20 mouse cellular contexts compared by ENCODE assay signal in the genomic region with DNA sequence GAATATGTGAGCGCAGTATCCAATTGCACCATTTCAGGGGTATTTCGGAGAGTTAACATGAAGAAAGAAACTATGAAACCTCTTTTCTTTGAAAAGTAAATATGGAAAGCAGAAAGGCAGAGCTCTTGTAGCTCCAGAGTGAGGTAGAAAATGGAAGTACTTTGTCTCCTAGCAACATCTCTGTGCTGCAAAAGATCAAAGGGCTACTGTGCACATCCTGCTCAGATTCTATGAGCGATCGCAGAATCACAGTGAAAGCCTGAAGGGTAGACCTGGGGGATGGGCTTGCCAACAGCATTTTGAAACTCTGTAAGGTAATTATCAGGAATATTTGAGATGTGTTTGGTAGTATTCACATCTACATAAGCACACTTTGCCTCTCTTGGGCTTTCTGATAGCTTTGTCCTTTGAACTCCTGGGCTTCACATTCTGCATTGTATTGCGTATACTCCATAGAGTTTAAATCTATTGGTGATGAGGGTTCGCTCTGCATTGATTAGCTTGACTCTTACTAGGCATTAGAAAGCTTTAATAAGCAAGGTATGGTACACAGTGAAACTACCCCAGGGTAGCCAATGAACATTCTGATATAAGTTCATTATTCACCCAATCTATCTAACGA.
DNase-seq lines count a peak whose midpoint lies in the region; ATAC-seq and TF ChIP-seq lines count a peak whose summit lies in the region.
"Had no signal": no experiment of that assay in that cellular context is flagged by ENCODE, and none has a peak within 500 bp of the region (broad histone marks: within the 10 kb centered on the region; RNA-seq: fewer than 3 reads in every experiment).

No protein-coding gene starts in this region.

- H3K9me3 ChIP-seq in forebrain, embryonic 11.5 days (ENCODE audit: control insufficient read depth, low read length) = no peaks in the 10 kb centered on the region; the same call in 1 of the 2 replicates
- H3K9me3 ChIP-seq in forebrain, embryonic 10.5 days = peaks cover 8% of the 10 kb centered on the region
- H3K9me3 ChIP-seq in midbrain, embryonic 11.5 days (ENCODE audit: control insufficient read depth, low read length) = no peaks in the 10 kb centered on the region; the same call in 1 of the 2 replicates
- peaks cover 11% of the 10 kb centered on the region; the same call in 1 of the 2 replicates for H3K9me3 ChIP-seq in midbrain, embryonic 10.5 days (replicated peaks)
- H3K9me3 ChIP-seq in midbrain, embryonic 12.5 days = peaks cover 10% of the 10 kb centered on the region; the same call in 1 of the 2 replicates
- no peaks in the 10 kb centered on the region for H3K9me3 ChIP-seq in stomach, postnatal 0 days (ENCODE audit: control insufficient read depth, low read length)

- no peak for TF ChIP-seq EP300 in stomach, postnatal 0 days (optimal IDR thresholded peaks at IDR 0.05)

- H3K27me3 ChIP-seq in forebrain, embryonic 11.5 days (ENCODE audit: control insufficient read depth, insufficient read depth, low read length) = no peaks in the 10 kb centered on the region
- no peaks in the 10 kb centered on the region for H3K27me3 ChIP-seq in forebrain, embryonic 10.5 days (ENCODE audit: poor library complexity, severe bottlenecking)
- H3K27me3 ChIP-seq in midbrain, embryonic 11.5 days (ENCODE audit: control insufficient read depth, insufficient read depth, low read length) = no peaks in the 10 kb centered on the region
- no peaks in the 10 kb centered on the region for H3K27me3 ChIP-seq in midbrain, embryonic 10.5 days (ENCODE audit: low read depth, poor library complexity, severe bottlenecking)
- H3K27me3 ChIP-seq in midbrain, embryonic 12.5 days = no peaks in the 10 kb centered on the region
- no peaks in the 10 kb centered on the region for H3K27me3 ChIP-seq in stomach, postnatal 0 days (ENCODE audit: control insufficient read depth, insufficient read depth, low read length)
- H3K27me3 ChIP-seq: CH12.LX; heart, embryonic 12.5 days; hindbrain, embryonic 12.5 days had no signal

- H3K27ac ChIP-seq in forebrain, embryonic 11.5 days (ENCODE audit: low read depth, low read length) = no peak overlapping the region
- H3K27ac ChIP-seq in forebrain, embryonic 10.5 days = no peak overlapping the region
- no peak overlapping the region for H3K27ac ChIP-seq in midbrain, embryonic 11.5 days (ENCODE audit: low read depth, low read length)
- H3K27ac ChIP-seq in midbrain, embryonic 10.5 days (replicated peaks) = no peak overlapping the region
- H3K27ac ChIP-seq in midbrain, embryonic 12.5 days (replicated peaks) = no peak overlapping the region
- no peak overlapping the region for H3K27ac ChIP-seq in stomach, postnatal 0 days (replicated peaks)
- H3K27ac ChIP-seq: hindbrain, embryonic 12.5 days had no signal

- H3K9ac ChIP-seq in forebrain, embryonic 11.5 days (ENCODE audit: low read length) = no peak overlapping the region
- no peak overlapping the region for H3K9ac ChIP-seq in midbrain, embryonic 11.5 days (ENCODE audit: low read length)
- no peak overlapping the region for H3K9ac ChIP-seq in midbrain, embryonic 12.5 days (replicated peaks)
- H3K9ac ChIP-seq in stomach, postnatal 0 days (ENCODE audit: low read length) = no peak overlapping the region
- H3K9ac ChIP-seq: heart, embryonic 12.5 days; hindbrain, embryonic 12.5 days had no signal

- no peak for DNase-seq in forebrain, embryonic 11.5 days (ENCODE audit: low spot score)
- DNase-seq in forebrain, embryonic 10.5 days (ENCODE audit: extremely low spot score, low spot score) = no peak
- peak; percentile 78 for DNase-seq in midbrain, embryonic 11.5 days (ENCODE audit: low spot score, missing footprints)
- DNase-seq in midbrain, embryonic 10.5 days (ENCODE audit: low spot score) = no peak
- DNase-seq in stomach, postnatal 0 days (ENCODE audit: low spot score) = no peak
- no peak for DNase-seq in natural killer cell, adult 2 months (ENCODE audit: low spot score in 2 of 2)
- DNase-seq: cerebellum, adult 9-10 months; heart, adult 11 months; heart, postnatal 14 days; kidney, adult 2 months; kidney, postnatal 25 days; layer of hippocampus, adult 9-11 months; lung, adult 18-20 months; spleen, adult 18-20 months; thymus, adult 2 months had no signal

- H3K4me3 ChIP-seq in forebrain, embryonic 11.5 days (ENCODE audit: low read depth, low read length) = no peak overlapping the region
- H3K4me3 ChIP-seq in forebrain, embryonic 10.5 days = no peak overlapping the region
- H3K4me3 ChIP-seq in midbrain, embryonic 11.5 days (ENCODE audit: low read depth, low read length) = no peak overlapping the region
- H3K4me3 ChIP-seq in midbrain, embryonic 10.5 days = no peak overlapping the region
- H3K4me3 ChIP-seq in midbrain, embryonic 12.5 days = no peak overlapping the region
- no peak overlapping the region for H3K4me3 ChIP-seq in stomach, postnatal 0 days (ENCODE audit: low read depth, low read length)
- H3K4me3 ChIP-seq: heart, embryonic 12.5 days; hindbrain, embryonic 12.5 days had no signal

- H3K4me2 ChIP-seq in forebrain, embryonic 11.5 days (ENCODE audit: low read depth, low read length, severe bottlenecking) = no peak overlapping the region
- H3K4me2 ChIP-seq in midbrain, embryonic 11.5 days = no peak overlapping the region
- H3K4me2 ChIP-seq in midbrain, embryonic 12.5 days (replicated peaks) = no peak overlapping the region
- no peak overlapping the region for H3K4me2 ChIP-seq in stomach, postnatal 0 days (replicated peaks; ENCODE audit: low read depth)
- H3K4me2 ChIP-seq: heart, embryonic 12.5 days; hindbrain, embryonic 12.5 days; liver, embryonic 11.5 days had no signal

- no peak for TF ChIP-seq CTCF in stomach, postnatal 0 days (IDR thresholded peaks at IDR 0.05; ENCODE audit: low read depth)

- 83% methylated on average over 7 of the region's 7 CpGs for WGBS in forebrain, embryonic 11.5 days
- WGBS in forebrain, embryonic 10.5 days = 86% methylated on average over 7 of the region's 7 CpGs
- WGBS in midbrain, embryonic 11.5 days = 71% methylated on average over 7 of the region's 7 CpGs
- WGBS in midbrain, embryonic 10.5 days = 80% methylated on average over 7 of the region's 7 CpGs
- 66% methylated on average over 7 of the region's 7 CpGs for WGBS in midbrain, embryonic 12.5 days
- WGBS in stomach, postnatal 0 days = 64% methylated on average over 7 of the region's 7 CpGs

- no peaks in the 10 kb centered on the region for H3K4me1 ChIP-seq in forebrain, embryonic 11.5 days (replicated peaks; ENCODE audit: control insufficient read depth, insufficient read depth, low read length)
- no peaks in the 10 kb centered on the region; the same call in 1 of the 2 replicates for H3K4me1 ChIP-seq in forebrain, embryonic 10.5 days
- H3K4me1 ChIP-seq in midbrain, embryonic 11.5 days (ENCODE audit: control insufficient read depth, insufficient read depth, low read length) = 0 out of 2 replicates have a peak, but pooled peaks cover 2% of the 10 kb centered on the region
- H3K4me1 ChIP-seq in midbrain, embryonic 10.5 days = peaks cover 8% of the 10 kb centered on the region; the same call in 1 of the 2 replicates
- H3K4me1 ChIP-seq in midbrain, embryonic 12.5 days = no peaks in the 10 kb centered on the region
- H3K4me1 ChIP-seq in stomach, postnatal 0 days (replicated peaks; ENCODE audit: control insufficient read depth, insufficient read depth) = no peaks in the 10 kb centered on the region
- H3K4me1 ChIP-seq: heart, embryonic 12.5 days; hindbrain, embryonic 12.5 days had no signal

- H3K36me3 ChIP-seq in forebrain, embryonic 11.5 days (ENCODE audit: control insufficient read depth, insufficient read depth, low read length) = no peaks in the 10 kb centered on the region
- H3K36me3 ChIP-seq in forebrain, embryonic 10.5 days (replicated peaks) = no peaks in the 10 kb centered on the region
- H3K36me3 ChIP-seq in midbrain, embryonic 11.5 days (ENCODE audit: control insufficient read depth, insufficient read depth, low read length) = no peaks in the 10 kb centered on the region
- no peaks in the 10 kb centered on the region for H3K36me3 ChIP-seq in midbrain, embryonic 10.5 days
- H3K36me3 ChIP-seq in midbrain, embryonic 12.5 days = no peaks in the 10 kb centered on the region
- no peaks in the 10 kb centered on the region for H3K36me3 ChIP-seq in stomach, postnatal 0 days (ENCODE audit: control insufficient read depth, insufficient read depth, low read length)
- H3K36me3 ChIP-seq: heart, embryonic 12.5 days; hindbrain, embryonic 12.5 days had no signal

- 0 out of 2 replicates have a peak, but pooled peaks have one; percentile 51 for ATAC-seq in forebrain, embryonic 11.5 days (replicated peaks; ENCODE audit: low FRiP score)
- ATAC-seq in midbrain, embryonic 11.5 days (ENCODE audit: low FRiP score) = peak; percentile 81; the same call in 1 of the 2 replicates
- ATAC-seq in midbrain, embryonic 12.5 days (ENCODE audit: low FRiP score, low read depth) = peak; percentile 80
- ATAC-seq in stomach, postnatal 0 days (ENCODE audit: low FRiP score, low TSS enrichment) = no peak
